Mouse (Mus musculus): ENCODE data around the gene Mef2d.
A peak's percentile ranks its signal among the peaks of the same experiment; 100 is the strongest.

The Mef2d gene

DNA sequence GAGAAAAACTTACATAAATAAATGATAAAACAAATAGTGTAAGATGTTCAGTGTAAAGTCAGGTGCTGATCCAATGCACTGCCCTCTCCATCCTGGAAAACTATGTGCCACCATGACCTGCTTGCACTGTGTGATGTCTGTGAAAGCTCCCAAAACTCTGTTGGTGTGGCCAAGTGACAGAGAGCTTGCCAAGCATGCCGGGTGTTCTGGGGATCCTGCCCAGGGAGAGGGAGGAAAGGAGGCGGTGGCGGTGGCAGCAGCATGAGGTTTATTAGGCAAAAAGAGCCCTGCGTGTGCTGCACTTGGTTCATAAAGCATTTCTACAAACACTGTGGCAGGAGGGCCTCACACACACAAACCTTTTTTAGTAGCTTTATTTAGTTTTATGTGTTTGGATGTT lies 39.2 kb downstream of the Mef2d start:
- DNase-seq (ENCODE audit: low spot score), result no peak

DNA sequence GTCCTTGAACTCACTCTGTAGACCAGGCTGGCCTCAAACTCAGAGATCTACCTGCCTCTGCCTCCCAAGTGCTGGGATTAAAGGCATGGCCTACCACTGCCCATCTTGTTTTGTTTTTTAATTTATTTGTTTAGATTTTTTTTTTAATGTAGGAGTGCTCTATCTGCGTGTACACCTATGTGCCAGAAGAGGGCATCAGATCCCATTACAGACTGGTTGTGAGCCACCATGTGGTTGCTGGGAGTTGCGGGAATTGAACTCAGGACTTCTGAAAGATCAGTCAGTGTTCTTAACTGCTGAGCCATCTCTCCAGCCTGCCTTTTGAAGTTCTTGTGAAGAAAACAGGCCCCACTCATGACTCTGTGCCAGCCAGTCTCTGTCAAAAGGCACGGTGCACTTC lies 44.3 kb downstream of the Mef2d start:
- DNase-seq (ENCODE audit: low spot score), result no peak

DNA sequence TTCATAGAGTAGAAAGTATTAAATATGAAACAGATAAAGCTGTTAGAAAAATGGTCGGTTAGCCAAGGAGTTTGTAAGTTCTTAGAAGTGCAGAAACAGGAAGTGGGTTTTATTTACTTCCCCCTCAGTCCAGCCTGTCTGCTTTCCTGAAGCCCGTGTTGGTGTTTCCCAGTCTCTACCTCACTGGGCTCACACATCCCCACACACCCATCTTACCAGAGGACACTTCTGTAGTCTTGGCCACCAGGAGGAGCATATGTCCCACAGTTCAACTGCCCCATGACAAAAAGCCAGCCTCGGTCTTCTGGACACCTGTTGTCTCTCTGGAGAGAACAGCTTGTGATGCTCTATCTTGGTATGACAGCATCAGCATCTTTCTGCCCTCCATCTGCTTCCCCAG lies 49.0 kb downstream of the Mef2d start:
- DNase-seq (ENCODE audit: low spot score), result no peak

DNA sequence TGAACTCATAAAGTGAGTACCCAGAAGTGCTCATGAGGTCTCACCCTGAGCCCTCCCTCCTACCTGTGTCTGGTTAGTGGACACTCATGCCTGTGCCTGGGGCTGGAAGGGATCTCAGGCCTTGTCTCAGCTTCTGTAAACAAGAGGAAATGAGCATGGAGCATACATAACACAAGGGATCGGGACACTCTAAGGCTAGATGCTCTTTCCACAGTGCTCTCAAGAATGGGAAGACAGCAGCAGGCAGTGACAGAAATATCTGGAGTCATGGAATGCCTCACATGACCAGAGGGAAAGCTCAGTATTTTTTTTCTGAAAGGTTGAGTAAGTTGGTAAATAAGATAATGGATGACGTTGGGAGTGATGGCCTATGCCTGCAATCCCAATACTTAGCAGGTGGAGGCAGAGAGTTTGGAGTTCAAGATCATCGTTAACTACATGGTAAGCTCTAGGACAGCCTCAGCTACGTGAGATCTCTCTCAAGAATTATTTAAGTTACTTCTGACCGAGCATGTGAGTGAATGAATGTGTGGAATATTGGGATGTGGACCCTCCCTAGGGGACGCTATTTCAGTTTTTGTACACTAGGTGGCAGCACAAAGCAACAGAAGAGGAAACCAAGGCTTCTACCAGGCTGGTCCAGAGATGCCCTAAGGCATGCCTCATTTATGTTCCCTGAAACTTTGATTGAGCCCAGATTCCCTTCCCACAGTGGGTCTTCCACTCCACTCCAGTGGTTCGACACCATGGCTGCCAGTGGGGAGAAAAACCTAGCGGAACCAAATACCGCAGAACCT lies 49.8 kb downstream of the Mef2d start:
- peak; percentile 38 for DNase-seq (ENCODE audit: low spot score)

DNA sequence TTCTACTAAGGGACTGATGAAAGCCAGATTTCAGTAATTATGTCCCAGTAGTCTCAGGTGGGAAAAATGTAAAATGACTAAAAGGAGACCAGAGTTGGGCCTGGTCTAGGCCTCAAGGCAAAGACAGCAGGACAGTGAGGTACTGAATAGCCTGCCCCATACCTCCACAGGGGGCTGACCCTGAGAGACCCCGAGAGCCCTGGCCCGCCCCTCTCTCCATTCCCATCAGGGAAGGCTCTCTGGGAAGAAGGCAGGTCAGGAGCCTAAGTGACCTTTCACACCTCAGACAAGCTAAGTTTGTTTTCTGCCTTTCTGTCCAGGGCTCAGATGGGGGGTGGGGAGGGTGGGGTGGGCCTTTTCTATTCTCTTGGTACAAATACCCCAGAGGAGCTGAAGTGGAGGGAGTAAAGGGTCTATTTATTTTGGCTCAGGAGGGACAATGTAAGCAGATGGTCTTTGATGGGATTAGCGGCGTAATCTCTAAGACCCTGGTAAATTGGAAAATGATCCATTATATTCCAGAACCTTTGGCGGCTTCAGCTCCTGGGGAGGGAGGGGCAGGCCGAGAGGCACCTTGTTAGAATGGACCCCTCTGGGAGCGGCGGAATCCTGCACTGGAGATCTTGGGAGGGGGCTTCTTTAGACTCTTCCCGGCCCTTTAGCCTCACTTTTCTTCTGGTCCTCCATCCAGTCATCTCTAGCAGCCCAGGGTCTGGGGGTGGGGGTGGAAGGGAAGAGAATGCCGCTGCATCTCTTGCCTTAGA lies 55.8 kb downstream of the Mef2d start:
- DNase-seq (ENCODE audit: low spot score), result no peak

DNA sequence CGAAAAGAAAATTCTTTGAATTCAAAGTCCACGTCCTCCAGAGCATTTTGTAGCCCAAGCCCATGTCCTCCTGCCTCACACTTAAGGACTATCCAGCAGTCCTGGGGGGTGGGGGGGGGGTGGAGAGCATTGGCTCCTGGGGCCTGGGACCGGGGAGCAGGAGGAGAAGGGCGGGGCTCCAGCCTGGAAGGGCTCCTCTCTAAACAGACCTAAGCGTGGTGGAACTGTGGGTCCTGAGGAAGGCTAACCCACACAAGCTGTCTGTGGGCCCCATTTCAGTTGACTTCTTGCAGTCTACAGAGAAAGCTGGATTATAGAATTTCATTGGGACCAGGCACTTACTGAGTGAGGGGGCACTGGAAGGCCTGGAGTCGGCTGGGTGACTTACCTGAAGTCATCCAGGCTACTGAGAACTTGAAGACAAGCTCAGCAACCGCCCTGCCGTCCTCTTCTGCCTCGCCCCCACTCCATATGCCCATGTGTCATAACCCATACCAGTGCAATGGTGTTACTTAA lies 56.4 kb downstream of the Mef2d start:
- DNase-seq (ENCODE audit: low spot score), result no peak

DNA sequence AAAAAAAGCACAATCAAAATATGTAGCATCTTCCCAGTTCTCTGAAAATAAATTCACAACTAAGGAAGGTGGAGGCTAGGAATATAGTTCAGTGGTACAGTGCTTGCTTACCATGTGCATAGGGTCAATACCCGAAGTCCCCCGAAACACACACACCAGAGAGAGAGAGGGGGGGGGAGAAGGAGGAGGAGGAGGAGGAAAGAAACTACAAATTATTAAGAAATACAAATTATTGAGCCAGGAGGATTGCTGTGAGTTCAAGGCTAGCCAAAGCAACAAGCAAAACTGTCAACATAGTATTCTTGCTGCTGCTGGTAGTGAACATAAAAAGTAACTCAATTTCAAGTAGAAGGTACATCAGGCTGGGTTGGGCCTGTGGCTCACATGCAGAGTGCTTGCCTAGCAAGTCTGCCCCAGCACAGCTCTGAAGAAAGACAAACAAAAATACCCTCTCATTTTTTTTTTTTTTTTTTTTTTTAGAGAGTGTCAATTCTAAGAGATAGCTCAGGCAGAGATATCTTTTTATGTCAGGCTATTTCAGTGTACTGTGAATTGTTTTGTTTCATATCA lies 57.5 kb downstream of the Mef2d start:
- DNase-seq (ENCODE audit: low spot score), result no peak

DNA sequence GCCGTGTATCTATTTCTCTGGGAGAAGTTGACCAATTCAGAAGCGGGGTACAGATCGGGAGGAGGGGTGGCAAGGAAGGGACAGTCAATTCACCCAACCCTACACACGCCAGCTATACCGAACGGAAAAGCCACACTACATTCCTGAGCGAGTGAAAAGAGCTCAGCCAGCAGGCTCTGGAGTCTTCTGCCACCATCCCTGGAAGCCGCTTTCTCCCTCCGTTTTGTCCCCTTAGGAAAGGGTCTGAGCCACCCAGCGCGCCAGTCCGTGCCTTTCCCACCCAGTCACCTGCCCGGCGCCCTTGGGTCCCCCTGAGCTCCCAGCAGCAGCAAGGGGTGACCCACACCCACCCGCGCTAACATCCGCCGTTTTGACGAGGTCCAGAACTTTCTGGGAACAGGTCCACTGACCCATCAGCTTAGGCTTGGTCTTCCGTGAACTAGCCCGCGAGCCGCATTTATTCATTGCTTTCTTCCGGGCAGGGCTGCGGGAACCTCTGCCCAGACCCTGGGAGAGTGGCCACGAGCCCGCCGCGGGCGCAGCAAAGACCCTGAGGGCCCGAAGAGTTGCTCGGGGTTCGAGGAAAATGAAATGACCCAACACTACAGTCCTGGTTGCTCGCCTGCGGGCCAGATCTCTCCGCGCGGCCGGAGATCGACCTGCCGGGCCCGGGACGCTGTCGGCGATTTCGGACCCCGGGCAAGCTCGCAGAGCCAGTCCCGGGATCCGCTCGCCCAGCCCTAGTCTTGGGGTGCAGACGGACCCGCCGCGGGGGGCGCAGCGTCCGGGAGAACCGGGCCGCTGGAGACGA lies 58.2 kb downstream of the Mef2d start:
- no peak for DNase-seq (ENCODE audit: low spot score)

DNA sequence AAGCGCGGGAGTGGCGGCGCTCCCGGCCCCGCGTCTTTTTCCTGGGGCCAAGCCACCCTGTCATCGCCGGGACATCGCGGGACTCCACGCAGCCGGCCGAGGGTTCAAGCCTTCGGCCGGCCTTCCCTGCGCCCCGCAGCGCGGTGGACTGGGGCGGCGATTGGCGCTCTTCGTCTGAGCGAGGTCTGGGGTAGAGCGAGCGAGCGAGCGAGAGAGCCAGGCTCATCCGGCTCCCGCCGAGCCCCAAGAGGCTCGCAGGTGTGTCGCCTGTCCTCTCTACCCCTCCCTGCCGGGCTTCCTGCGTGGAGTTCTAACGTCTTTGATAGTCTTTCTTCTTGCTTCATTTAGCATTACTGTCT lies 58.8 kb downstream of the Mef2d start:
- no peak for DNase-seq (ENCODE audit: low spot score)

DNA sequence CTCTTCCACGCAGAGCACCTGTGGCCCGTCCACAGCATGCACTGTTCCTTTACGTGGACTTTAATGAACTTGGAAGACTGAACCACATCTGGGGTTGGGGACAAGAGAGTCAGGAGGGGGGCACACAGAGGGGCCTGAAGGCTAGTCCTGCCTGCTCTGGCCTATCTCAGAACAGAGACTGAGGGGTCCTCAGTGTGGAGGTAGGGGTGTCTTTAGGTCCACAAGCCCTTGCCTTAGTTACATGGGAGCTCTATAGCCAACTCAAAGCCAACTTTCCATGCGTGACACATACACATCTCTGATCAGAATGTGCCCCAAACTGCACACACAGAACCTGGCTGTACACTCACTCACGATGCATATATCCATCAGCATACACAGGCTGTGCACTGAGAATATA lies 59.5 kb downstream of the Mef2d start:
- no peak for DNase-seq (ENCODE audit: low spot score)

DNA sequence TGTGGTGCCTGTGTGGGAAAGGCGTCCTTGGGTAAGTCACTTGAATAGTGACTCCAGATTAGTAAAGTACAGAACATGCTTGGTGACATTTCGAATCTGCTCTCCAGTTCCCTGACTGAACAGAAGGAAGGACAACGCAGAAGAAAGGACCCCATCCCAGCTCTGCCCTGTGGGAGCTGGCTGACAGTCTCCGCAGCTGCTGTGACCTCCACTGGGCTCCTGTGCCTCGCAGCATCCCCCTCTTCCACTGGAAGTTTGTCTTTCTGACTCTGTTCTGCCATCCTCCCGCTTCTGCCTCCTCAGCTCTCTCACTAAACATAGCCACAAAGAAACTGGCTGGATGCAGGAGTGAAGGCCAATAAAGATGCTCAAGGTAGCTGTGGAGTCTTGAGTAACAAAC lies 60.8 kb downstream of the Mef2d start:
- no peak for DNase-seq (ENCODE audit: low spot score)

DNA sequence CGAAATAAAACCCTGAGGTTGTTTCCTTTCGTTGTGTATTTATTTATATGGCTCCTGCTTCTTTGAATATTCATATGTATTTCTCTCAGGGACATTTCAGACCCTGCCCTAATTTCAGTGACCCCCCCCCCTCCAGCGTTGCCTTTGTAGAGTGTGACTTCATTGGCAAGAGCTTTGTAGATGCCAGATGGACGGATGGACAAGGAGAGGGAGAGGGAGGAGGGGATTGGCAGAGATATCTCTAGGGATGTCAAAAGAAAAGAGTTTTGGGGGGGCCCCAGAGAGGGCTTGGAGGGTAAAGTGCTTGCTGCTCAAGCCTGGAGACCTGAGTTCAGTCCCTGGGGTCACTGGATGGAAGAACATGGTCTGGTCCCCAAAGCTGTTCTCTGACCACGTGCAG lies 61.3 kb downstream of the Mef2d start:
- no peak for DNase-seq (ENCODE audit: low spot score)

DNA sequence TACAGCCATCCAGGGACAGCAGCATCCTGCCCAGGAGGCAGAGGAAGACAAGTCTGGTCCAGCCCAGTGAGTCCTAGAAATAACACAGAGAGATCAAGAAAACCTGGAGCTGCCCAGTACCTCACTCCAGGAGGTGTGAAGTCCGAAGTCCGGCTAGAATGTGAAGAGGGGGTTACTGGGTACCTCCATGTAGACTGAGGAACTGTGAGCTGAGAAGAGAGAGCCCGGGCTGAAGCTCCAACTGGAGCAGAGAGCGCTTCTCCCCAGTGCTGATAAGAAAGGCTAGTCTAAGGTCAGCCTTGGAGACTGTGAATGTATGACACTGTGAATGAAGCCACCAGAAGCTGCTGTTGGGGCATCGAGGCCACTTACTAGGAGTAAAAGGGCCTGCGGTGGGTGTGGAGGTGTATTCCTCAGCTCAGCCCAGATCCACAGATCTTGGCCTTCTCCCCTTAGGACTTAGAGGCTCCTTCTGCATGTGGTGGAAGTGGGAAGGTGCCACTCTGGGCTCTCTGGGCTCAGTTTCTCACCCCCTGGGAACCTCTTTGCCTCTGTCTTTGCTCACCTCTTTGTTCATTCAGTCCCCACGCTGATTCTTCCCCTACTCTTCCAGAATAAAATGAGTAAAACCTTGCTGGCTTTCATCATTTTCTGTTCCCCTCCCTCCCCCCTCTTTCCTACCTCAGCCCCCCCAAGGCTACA lies 62.0 kb downstream of the Mef2d start:
- DNase-seq (ENCODE audit: low spot score), result no peak

DNA sequence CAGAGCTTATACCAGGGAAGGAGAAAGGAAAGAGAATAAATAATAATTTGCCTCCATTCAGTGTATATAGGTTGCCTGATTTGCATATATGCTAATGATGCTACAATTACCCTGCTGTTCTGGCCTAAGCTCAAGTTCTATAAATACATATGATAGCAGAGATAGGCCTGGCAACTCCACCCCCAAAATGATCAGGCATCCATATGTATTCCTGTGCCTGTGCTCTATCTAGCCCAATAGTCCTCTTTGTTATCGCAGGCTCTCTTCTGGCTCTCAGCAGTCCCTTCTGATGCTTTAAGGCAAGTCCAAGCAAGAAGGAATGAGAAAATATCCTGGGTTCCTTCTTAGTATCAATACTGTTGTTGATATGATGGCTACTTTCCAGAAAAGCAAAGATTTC lies 62.6 kb downstream of the Mef2d start:
- DNase-seq (ENCODE audit: low spot score), result no peak

DNA sequence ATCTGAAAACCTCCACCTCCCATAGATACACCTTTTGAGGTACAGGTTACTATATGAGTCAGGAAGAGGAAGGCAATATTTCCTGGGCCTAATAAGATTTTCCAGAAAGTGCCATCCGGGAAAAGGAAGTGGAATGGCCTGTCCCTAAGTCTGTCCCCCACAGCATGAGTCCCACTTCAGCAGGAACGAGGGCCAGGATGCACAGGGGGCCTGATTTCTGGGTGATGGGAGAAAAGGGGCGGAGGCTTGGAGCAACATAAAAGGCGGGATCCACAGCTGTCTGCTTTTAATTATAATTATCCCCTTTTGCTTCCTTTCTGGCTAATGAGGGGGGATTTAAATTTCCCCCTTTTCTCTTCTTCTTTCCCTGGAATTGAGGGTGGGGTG lies 63.0 kb downstream of the Mef2d start:
- DNase-seq (ENCODE audit: low spot score), result no peak

DNA sequence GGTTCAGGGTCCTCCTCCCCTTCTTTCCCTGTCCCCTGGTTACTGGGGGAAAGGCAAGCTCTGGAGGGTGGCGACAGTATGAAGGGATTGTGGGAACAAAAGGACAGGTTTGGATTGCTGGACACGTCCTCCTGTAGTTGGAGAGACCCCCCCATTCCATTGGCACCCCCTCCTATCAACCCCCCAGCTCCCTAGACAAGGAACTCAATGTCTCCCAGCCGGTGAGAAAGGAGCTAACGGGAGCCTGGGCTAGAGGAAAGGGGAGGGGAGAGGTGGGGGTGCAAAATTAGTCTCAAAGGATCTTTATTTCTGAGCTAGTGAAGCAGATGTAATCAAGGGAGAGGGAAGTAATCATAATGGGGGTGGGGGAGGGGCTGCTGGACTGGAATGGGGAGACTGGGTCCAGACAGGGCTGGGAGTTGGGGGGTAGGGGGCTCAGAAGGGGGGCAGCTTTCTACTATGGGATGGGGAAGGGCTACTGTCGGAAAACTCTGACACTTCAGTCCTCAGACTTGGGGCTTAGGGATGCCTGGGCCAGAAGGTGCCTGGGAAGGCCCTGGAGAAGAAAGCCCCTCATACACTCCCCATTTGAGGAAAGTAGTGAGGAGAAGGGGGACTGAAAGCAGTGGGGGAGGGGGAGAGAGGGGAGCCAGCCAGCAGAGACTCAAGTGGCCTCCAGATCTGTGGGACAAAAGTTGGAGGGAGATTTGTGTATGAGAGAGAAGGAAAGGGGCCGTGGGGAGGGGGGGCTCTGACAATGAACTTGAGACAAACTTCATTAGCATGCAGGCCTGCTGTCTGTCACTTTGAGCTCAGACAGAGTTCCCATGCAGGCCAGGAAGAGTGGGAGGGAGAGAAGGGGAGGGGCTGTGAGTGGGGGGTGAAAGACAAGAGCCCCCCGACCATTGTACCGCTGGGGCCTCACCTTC lies 63.7 kb downstream of the Mef2d start:
- no peak for DNase-seq (ENCODE audit: low spot score)

DNA sequence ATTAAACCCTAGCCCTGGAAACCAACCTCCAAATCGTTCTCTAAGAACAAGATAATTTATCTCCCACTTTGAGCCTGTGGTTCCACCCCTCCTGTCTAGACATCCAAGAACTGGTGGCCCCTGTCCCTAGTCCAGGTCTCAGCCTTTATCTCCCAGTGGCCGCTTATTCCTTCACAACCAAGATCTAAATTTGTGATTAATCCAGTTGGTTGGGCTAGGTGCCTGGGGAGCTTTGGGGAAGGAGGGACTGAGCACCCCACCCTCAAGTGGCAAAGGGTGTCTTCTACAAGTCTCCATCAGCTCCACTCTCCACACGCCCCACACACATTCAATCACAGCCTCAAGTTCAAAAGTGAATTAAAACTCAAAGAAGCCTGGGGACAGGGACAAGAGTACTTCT lies 64.3 kb downstream of the Mef2d start:
- no peak for DNase-seq (ENCODE audit: low spot score)

DNA sequence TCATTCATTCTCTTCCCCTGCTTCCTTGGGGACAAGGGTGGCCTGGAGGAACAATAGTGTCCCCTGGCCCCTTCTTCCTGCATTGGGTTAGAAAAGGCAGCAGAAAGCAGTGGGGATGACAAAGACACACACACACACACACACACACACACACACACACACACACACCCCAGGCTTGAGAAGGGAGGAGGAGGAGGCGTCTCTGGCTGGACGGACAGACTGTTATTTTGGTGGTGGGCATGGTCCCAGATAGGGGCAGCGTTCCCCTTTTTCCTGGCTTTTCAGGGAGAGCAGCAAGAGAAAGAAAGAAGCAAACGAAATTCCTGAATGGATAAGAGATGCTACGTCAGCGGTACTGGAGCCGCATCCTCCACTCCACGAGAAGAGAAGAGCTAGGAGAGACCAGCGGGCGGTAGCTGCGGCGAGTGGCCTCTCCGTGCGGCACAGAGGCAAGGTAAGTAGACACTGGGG lies 64.8 kb downstream of the Mef2d start:
- no peak for DNase-seq (ENCODE audit: low spot score)

DNA sequence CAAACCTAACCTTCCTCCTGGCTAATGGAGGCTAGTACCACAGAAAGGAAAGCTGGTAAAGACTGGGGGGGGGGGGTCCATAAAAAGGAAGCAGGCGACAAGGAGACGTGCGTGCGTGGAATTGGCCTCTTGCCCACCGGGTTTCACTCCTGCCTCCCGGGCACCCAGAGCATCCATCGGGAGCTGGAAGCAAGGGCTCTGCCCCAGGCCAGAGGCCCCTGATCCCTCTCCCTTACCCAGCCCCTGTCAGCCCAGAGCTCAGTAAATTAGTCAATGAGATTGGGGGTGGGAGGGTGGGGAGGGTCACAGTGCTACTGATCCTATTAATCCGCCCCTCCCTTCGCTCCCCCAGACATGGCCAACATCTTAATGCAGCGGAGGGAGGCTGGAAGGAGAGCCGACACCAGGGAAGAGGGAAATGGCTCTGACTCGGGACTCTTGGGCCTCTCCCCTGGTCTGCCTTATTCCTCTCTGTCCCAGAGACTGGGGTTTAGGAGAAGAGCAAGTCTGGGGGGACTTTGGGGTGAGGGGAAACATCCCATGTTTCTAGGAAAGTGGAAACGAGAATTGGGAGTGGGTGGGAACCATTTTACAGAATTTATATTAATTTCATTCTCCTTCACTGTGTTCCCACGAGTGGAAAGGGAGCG lies 65.4 kb downstream of the Mef2d start:
- no peak for DNase-seq (ENCODE audit: low spot score)

DNA sequence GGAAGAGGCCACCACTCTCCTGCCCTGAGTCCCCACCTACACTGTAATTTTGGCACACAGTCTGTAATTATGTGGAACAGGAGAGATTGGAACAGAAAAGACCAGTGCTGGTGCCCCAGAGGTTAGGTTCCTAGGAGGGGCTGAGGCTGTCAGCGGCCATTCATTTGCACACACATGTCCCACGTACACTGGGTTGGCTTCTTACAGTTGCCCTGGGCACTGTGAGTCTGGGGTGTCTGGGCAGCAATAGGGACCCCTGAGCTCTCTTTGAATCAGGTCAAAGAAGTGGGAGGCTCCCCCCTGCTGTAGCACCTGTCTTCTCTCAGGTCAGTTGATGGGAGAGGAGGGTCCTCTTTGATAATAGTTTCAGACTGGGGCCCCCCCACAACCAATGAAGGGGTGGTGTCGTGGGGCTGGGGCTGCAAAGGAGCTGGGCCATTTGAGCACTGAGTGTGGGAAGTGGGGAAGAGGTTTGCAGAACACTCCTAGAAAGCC lies 66.1 kb downstream of the Mef2d start:
- no peak for DNase-seq (ENCODE audit: low spot score)
